Mouse (Mus musculus) cortical plate, adult 2 months (tissue): ENCODE results near the gene Tlcd2. TPM values are rescaled to one million over a fixed set of nuclear protein-coding genes. Genes with fewer than 3 reads are reported as not detected.

Experiments
- H3K27ac ChIP-seq: fragments of 200-500 bp; 2 replicates; pipeline ENCODE4 v1.5.1; 2012; ENCODE audit warnings: low read length, control low read depth, inconsistent platforms; ENCODE audit not compliant: insufficient read depth
- H3K4me1 ChIP-seq: fragments of 200-500 bp; 2 replicates; pipeline ENCODE4 v1.6.1; 2011; ENCODE audit warnings: low read length; ENCODE audit not compliant: control insufficient read depth, insufficient read depth
- H3K4me3 ChIP-seq: fragments of 200-500 bp; 2 replicates; pipeline ENCODE4 v1.5.1; 2011; ENCODE audit warnings: mild to moderate bottlenecking, low read length, control low read depth; ENCODE audit not compliant: insufficient read depth
- CTCF ChIP-seq: fragments of 200-500 bp; IDR thresholded peaks from 2 replicates; pipeline ENCODE4 v1.5.1; 2011; ENCODE audit warnings: mild to moderate bottlenecking, control low read depth, low read length; ENCODE audit not compliant: insufficient read depth; ENCODE audit errors: extremely low read depth
- POLR2A ChIP-seq: fragments of 200-500 bp; IDR thresholded peaks from 2 replicates; pipeline ENCODE4 v1.6.1; 2011; ENCODE audit warnings: mild to moderate bottlenecking, low read length, control low read depth; ENCODE audit not compliant: insufficient read depth; ENCODE audit errors: extremely low read depth
- polyA plus RNA-seq: library from polyadenylated mRNA; depleted of rRNA; stranded (reverse); fragments of >200 nt; gene quantifications from 2 replicates; pipeline ENCODE4 v1.2.3, GENCODE M21; 2012; rRNA removed

Gene Tlcd2
- polyA plus RNA-seq, 1 experiment: 1.3 TPM

GRCm38 (mm10) chr11:75510627-75510993 lies 49.1 kb downstream of the Tlcd2 start:
- TF ChIP-seq POLR2A (peak; percentile 62; the same call in 1 of the 2 replicates), CTCF (peak; percentile 77)
- peak overlapping the region; percentile 37 for H3K4me3 ChIP-seq
- peak overlapping the region; percentile 47 for H3K27ac ChIP-seq
- peaks cover 1% of the 10 kb centered on the region; the same call in 1 of the 2 replicates for H3K4me1 ChIP-seq

- TF ChIP-seq POLR2A (no peak), CTCF (no peak)
- peaks cover 1% of the 10 kb centered on the region; the same call in 1 of the 2 replicates for H3K4me1 ChIP-seq
- no peak overlapping the region for H3K27ac ChIP-seq
- H3K4me3 ChIP-seq: no peak overlapping the region
These were observed 49.7 kb downstream of the Tlcd2 start for GRCm38 (mm10) chr11:75511213-75511612.

GRCm38 (mm10) chr11:75512301-75513018 lies 50.9 kb downstream of the Tlcd2 start:
- no peak overlapping the region for H3K4me3 ChIP-seq
- peaks cover 1% of the 10 kb centered on the region; the same call in 1 of the 2 replicates for H3K4me1 ChIP-seq
- H3K27ac ChIP-seq: no peak overlapping the region; the same call in 1 of the 2 replicates
- TF ChIP-seq POLR2A (no peak), CTCF (no peak)

- no peak for TF ChIP-seq POLR2A
- TF ChIP-seq CTCF: no peak
- peak within 1 kb of the TSS; percentile 26; the same call in 1 of the 2 replicates for H3K4me3 ChIP-seq
- H3K4me1 ChIP-seq: peaks cover 1% of the 10 kb centered on the region; the same call in 1 of the 2 replicates
- peak within 1 kb of the TSS; percentile 48 for H3K27ac ChIP-seq
These were observed 51.8 kb downstream of the Tlcd2 start, which contains the start of gene Scarf1 for GRCm38 (mm10) chr11:75513336-75513735. Scarf1 (plus strand) TSS chr11:75513540.

- Histone ChIP-seq H3K4me3 (no peak overlapping the region), H3K4me1 (no peaks in the 10 kb centered on the region), H3K27ac (no peak overlapping the region)
- no peak for TF ChIP-seq POLR2A
- no peak for TF ChIP-seq CTCF
These were observed 53.7 kb downstream of the Tlcd2 start for GRCm38 (mm10) chr11:75515186-75515585.

GRCm38 (mm10) chr11:75519834-75520633 lies 58.5 kb downstream of the Tlcd2 start:
- Histone ChIP-seq H3K4me1 (no peaks in the 10 kb centered on the region), H3K4me3 (no peak overlapping the region), H3K27ac (no peak overlapping the region)
- TF ChIP-seq POLR2A (no peak), CTCF (no peak)

Other genes starting within 250 kb of the Tlcd2 start
- 31.6 and 36.1 TPM in 2 replicates for gene Rpa1, start 113.4 kb upstream of the Tlcd2 start, polyA plus RNA-seq
- gene Smyd4, start 113.3 kb upstream of the Tlcd2 start, polyA plus RNA-seq: 9.5 and 10.0 TPM in 2 replicates
- gene Serpinf1, start 39.0 kb upstream of the Tlcd2 start, polyA plus RNA-seq: 13.7 and 15.9 TPM in 2 replicates
- 0.15 and 0.26 TPM in 2 replicates for gene Serpinf2, start 22.1 kb upstream of the Tlcd2 start, polyA plus RNA-seq
- 12.8 and 14.1 TPM in 2 replicates for gene Wdr81, start 7.0 kb upstream of the Tlcd2 start, polyA plus RNA-seq
- gene Prpf8, start 25.1 kb downstream of the Tlcd2 start, polyA plus RNA-seq: 88.8 and 89.2 TPM in 2 replicates
- gene Rilp, start 48.4 kb downstream of the Tlcd2 start, polyA plus RNA-seq: 2.8 TPM in 2 replicates
- 2.7 and 3.2 TPM in 2 replicates for gene Scarf1, start 51.8 kb downstream of the Tlcd2 start, polyA plus RNA-seq
- gene Slc43a2, start 70.0 kb downstream of the Tlcd2 start, polyA plus RNA-seq: 32.0 and 34.3 TPM in 2 replicates
- gene Pitpna, start 126.4 kb downstream of the Tlcd2 start, polyA plus RNA-seq: 259 TPM in 2 replicates
- gene Inpp5k, start 169.3 kb downstream of the Tlcd2 start, polyA plus RNA-seq: 66.1 and 68.9 TPM in 2 replicates
- gene Myo1c, start 188.8 kb downstream of the Tlcd2 start, polyA plus RNA-seq: 17.7 and 19.0 TPM in 2 replicates
- gene Crk, start 217.5 kb downstream of the Tlcd2 start, polyA plus RNA-seq: 80.5 and 82.5 TPM in 2 replicates